16 mouse cellular contexts compared by ENCODE assay signal in genomic region chr12:52893656-52894405, GRCm38 (mm10).
DNase-seq lines count a peak whose midpoint lies in the region; ATAC-seq and TF ChIP-seq lines count a peak whose summit lies in the region.
"Had no signal": no experiment of that assay in that cellular context is flagged by ENCODE, and none has a peak within 500 bp of the region (broad histone marks: within the 10 kb centered on the region; RNA-seq: fewer than 3 reads in every experiment).

No protein-coding gene starts in this region.

- H3K4me3 ChIP-seq in hindbrain, embryonic 12.5 days = no peak overlapping the region
- no peak overlapping the region for H3K4me3 ChIP-seq in hindbrain, embryonic 16.5 days (ENCODE audit: low read length)
- H3K4me3 ChIP-seq in midbrain, embryonic 13.5 days (replicated peaks) = no peak overlapping the region
- H3K4me3 ChIP-seq in midbrain, embryonic 15.5 days = no peak overlapping the region
- H3K4me3 ChIP-seq in heart, embryonic 15.5 days = no peak overlapping the region
- no peak overlapping the region for H3K4me3 ChIP-seq in myocyte
- H3K4me3 ChIP-seq: hindbrain, embryonic 13.5 days; midbrain, embryonic 12.5 days; neural tube, embryonic 15.5 days had no signal

- H3K4me1 ChIP-seq in hindbrain, embryonic 12.5 days = 0 out of 2 replicates have a peak, but pooled peaks cover 7% of the 10 kb centered on the region
- peaks cover 3% of the 10 kb centered on the region for H3K4me1 ChIP-seq in hindbrain, embryonic 16.5 days (ENCODE audit: control insufficient read depth, insufficient read depth, low read depth, low read length)
- peaks cover 8% of the 10 kb centered on the region; the same call in 1 of the 2 replicates for H3K4me1 ChIP-seq in midbrain, embryonic 13.5 days (replicated peaks)
- H3K4me1 ChIP-seq in midbrain, embryonic 15.5 days = peaks cover 2% of the 10 kb centered on the region; the same call in 1 of the 2 replicates
- H3K4me1 ChIP-seq in heart, embryonic 15.5 days (replicated peaks) = peaks cover 35% of the 10 kb centered on the region
- H3K4me1 ChIP-seq: midbrain, embryonic 12.5 days had no signal

- peak overlapping the region; percentile 23; the same call in 1 of the 2 replicates for H3K27ac ChIP-seq in hindbrain, embryonic 12.5 days
- H3K27ac ChIP-seq in hindbrain, embryonic 16.5 days (ENCODE audit: low read depth, low read length) = no peak overlapping the region
- H3K27ac ChIP-seq in midbrain, embryonic 13.5 days = peak overlapping the region; percentile 37; the same call in 1 of the 2 replicates
- no peak overlapping the region for H3K27ac ChIP-seq in midbrain, embryonic 15.5 days
- peak overlapping the region; percentile 68 for H3K27ac ChIP-seq in heart, embryonic 15.5 days
- H3K27ac ChIP-seq: liver, embryonic 14.5 days; midbrain, embryonic 12.5 days had no signal

- no peaks in the 10 kb centered on the region for H3K9me3 ChIP-seq in hindbrain, embryonic 12.5 days (replicated peaks)
- no peaks in the 10 kb centered on the region for H3K9me3 ChIP-seq in hindbrain, embryonic 16.5 days (ENCODE audit: control insufficient read depth, low read length)
- no peaks in the 10 kb centered on the region for H3K9me3 ChIP-seq in midbrain, embryonic 13.5 days
- H3K9me3 ChIP-seq in midbrain, embryonic 15.5 days = no peaks in the 10 kb centered on the region
- no peaks in the 10 kb centered on the region for H3K9me3 ChIP-seq in heart, embryonic 15.5 days (replicated peaks)
- H3K9me3 ChIP-seq: hindbrain, embryonic 13.5 days; midbrain, embryonic 12.5 days; neural tube, embryonic 15.5 days had no signal

- H3ac ChIP-seq in myocyte (ENCODE audit: control insufficient read depth, insufficient read length) = no peak overlapping the region

- no peak overlapping the region for H3K9ac ChIP-seq in hindbrain, embryonic 12.5 days
- H3K9ac ChIP-seq in hindbrain, embryonic 16.5 days (ENCODE audit: low read depth, low read length) = no peak overlapping the region
- no peak overlapping the region for H3K9ac ChIP-seq in midbrain, embryonic 13.5 days (replicated peaks)
- H3K9ac ChIP-seq in midbrain, embryonic 15.5 days = no peak overlapping the region
- H3K9ac ChIP-seq in heart, embryonic 15.5 days = no peak overlapping the region
- H3K9ac ChIP-seq: hindbrain, embryonic 13.5 days; liver, embryonic 14.5 days; midbrain, embryonic 12.5 days; neural tube, embryonic 15.5 days had no signal

- DNase-seq in ovary, postnatal 14 days (ENCODE audit: low spot score) = no peak
- no peak for DNase-seq in spleen, adult 18-20 months
- DNase-seq: adrenal gland, postnatal 25 days; cerebellum, adult 11 months; kidney, adult 18-20 months; thymus, postnatal 4 days had no signal

- 73% methylated on average over 11 of the region's 11 CpGs for WGBS in hindbrain, embryonic 12.5 days
- 70% methylated on average over 11 of the region's 11 CpGs for WGBS in hindbrain, embryonic 16.5 days
- WGBS in midbrain, embryonic 13.5 days = 85% methylated on average over 11 of the region's 11 CpGs
- 81% methylated on average over 11 of the region's 11 CpGs for WGBS in midbrain, embryonic 15.5 days
- 57% methylated on average over 11 of the region's 11 CpGs for WGBS in heart, embryonic 15.5 days

- ATAC-seq in hindbrain, embryonic 12.5 days (ENCODE audit: low FRiP score) = no peak
- ATAC-seq in hindbrain, embryonic 16.5 days = no peak
- ATAC-seq in midbrain, embryonic 13.5 days = no peak
- ATAC-seq in midbrain, embryonic 15.5 days (replicated peaks) = no peak
- ATAC-seq in heart, embryonic 15.5 days (replicated peaks; ENCODE audit: insufficient number of reproducible peaks, insufficient read depth, low FRiP score, low read depth) = peak; percentile 43; the same call in 1 of the 2 replicates

- TF ChIP-seq POLR2A in myocyte (IDR thresholded peaks at IDR 0.05; ENCODE audit: insufficient read length, low read depth) = no peak

- H3K4me2 ChIP-seq in hindbrain, embryonic 12.5 days (replicated peaks) = no peak overlapping the region
- H3K4me2 ChIP-seq in hindbrain, embryonic 16.5 days (ENCODE audit: low read length) = no peak overlapping the region; the same call in 1 of the 2 replicates
- H3K4me2 ChIP-seq in midbrain, embryonic 13.5 days (replicated peaks) = no peak overlapping the region
- no peak overlapping the region for H3K4me2 ChIP-seq in midbrain, embryonic 15.5 days
- no peak overlapping the region for H3K4me2 ChIP-seq in heart, embryonic 15.5 days
- H3K4me2 ChIP-seq in myocyte (ENCODE audit: low read depth) = peak overlapping the region; percentile 47
- H3K4me2 ChIP-seq: hindbrain, embryonic 13.5 days; midbrain, embryonic 12.5 days; neural tube, embryonic 15.5 days had no signal

- no peaks in the 10 kb centered on the region for H3K79me2 ChIP-seq in myocyte (ENCODE audit: control insufficient read depth, insufficient read depth)

- 0 out of 2 replicates have a peak, but pooled peaks cover 3% of the 10 kb centered on the region for H3K36me3 ChIP-seq in hindbrain, embryonic 12.5 days
- H3K36me3 ChIP-seq in hindbrain, embryonic 16.5 days (ENCODE audit: control insufficient read depth, insufficient read depth, low read length) = no peaks in the 10 kb centered on the region
- H3K36me3 ChIP-seq in midbrain, embryonic 13.5 days = no peaks in the 10 kb centered on the region
- H3K36me3 ChIP-seq in midbrain, embryonic 15.5 days (replicated peaks) = no peaks in the 10 kb centered on the region
- no peaks in the 10 kb centered on the region; the same call in 1 of the 2 replicates for H3K36me3 ChIP-seq in heart, embryonic 15.5 days
- peaks cover 3% of the 10 kb centered on the region for H3K36me3 ChIP-seq in myocyte (ENCODE audit: control insufficient read depth, insufficient read depth)
- H3K36me3 ChIP-seq: hindbrain, embryonic 13.5 days; midbrain, embryonic 12.5 days; neural tube, embryonic 15.5 days had no signal

- no peaks in the 10 kb centered on the region for H3K27me3 ChIP-seq in hindbrain, embryonic 12.5 days
- H3K27me3 ChIP-seq in hindbrain, embryonic 16.5 days (replicated peaks; ENCODE audit: control insufficient read depth, insufficient read depth, low read length) = no peaks in the 10 kb centered on the region
- no peaks in the 10 kb centered on the region for H3K27me3 ChIP-seq in midbrain, embryonic 13.5 days
- no peaks in the 10 kb centered on the region for H3K27me3 ChIP-seq in midbrain, embryonic 15.5 days (replicated peaks)
- H3K27me3 ChIP-seq in heart, embryonic 15.5 days = no peaks in the 10 kb centered on the region
- no peaks in the 10 kb centered on the region for H3K27me3 ChIP-seq in myocyte (ENCODE audit: control insufficient read depth, insufficient read depth, insufficient read length)
- H3K27me3 ChIP-seq: hindbrain, embryonic 13.5 days; midbrain, embryonic 12.5 days; neural tube, embryonic 15.5 days had no signal

TF ChIP-seq in myocyte, 11 proteins besides CTCF, POLR2A, EP300 and RAD21:
- no peak for TF ChIP-seq TCF12 (IDR thresholded peaks at IDR 0.05; ENCODE audit: insufficient read depth, poor library complexity, severe bottlenecking)
- TF ChIP-seq POLR2AphosphoS2 (IDR thresholded peaks at IDR 0.05; ENCODE audit: insufficient read length, low read depth) = no peak

Comparison
In these comparisons a context has a peak if more than half of its experiments do, and no peak if none do; other contexts are left out.
1. H3K27ac ChIP-seq: peak in hindbrain, embryonic 12.5 days (single experiment), midbrain, embryonic 13.5 days (single experiment) and heart, embryonic 15.5 days (single experiment); none in hindbrain, embryonic 16.5 days (single experiment) and midbrain, embryonic 15.5 days (single experiment).